8 mouse cellular contexts compared by ENCODE assay signal in the genomic region with DNA sequence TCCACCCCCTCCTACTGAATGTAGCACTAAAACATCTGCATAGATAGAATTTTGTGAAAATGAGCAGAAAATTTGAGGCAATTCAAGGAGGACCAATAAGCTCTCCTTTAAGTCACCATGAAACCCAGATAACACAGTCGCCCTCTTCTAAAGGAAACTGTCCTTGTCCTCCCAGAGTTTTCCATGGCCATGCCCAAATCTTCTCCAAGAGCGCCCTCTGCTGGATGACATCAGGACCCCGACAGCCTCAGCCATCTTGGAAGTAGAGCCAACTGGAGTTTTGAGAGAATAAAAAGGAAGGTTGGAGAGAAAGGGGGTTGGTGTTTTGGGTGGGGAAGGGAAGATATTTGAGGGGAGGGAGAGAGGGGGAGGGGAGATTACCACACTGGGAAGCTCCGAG.
DNase-seq lines count a peak whose midpoint lies in the region; ATAC-seq and TF ChIP-seq lines count a peak whose summit lies in the region.

No protein-coding gene starts in this region.

- peak; percentile 86 for DNase-seq in 416B (ENCODE audit: low read depth)
- DNase-seq in adrenal gland, adult 18-20 months (ENCODE audit: low spot score in 2 of 2), result peak; percentile 93 to 94
- DNase-seq in embryo, embryonic 10 days (ENCODE audit: low spot score), result peak; percentile 90
- peak; percentile 83 to 88 for DNase-seq in gastrocnemius, postnatal 36 days
- peak; percentile 90 for DNase-seq in kidney, postnatal 14 days
- DNase-seq in liver, embryonic 14.5 days (ENCODE audit: low read depth in 3 of 3, low spot score in 3 of 3), result peak; percentile 31 to 37 (median 33)
- peak; percentile 40 for DNase-seq in telencephalon, adult 2 months (ENCODE audit: low read depth, low spot score)

- no peak overlapping the region for H3K9ac ChIP-seq in liver, embryonic 14.5 days (replicated peaks)
- H3K9ac ChIP-seq in neural tube, embryonic 14.5 days (replicated peaks; ENCODE audit: low read depth, low read length), result no peak overlapping the region

- WGBS in liver, embryonic 14.5 days (ENCODE audit: insufficient replicate concordance), result 18% methylated on average over 4 of the region's 4 CpGs
- WGBS in neural tube, embryonic 14.5 days, result 17% methylated on average over 4 of the region's 4 CpGs

- H3K27ac ChIP-seq in liver, embryonic 14.5 days, result no peak overlapping the region
- no peak overlapping the region for H3K27ac ChIP-seq in neural tube, embryonic 14.5 days (ENCODE audit: low read depth, low read length)

- H3K9me3 ChIP-seq in liver, embryonic 14.5 days (ENCODE audit: control insufficient read depth, low read length), result no peaks in the 10 kb centered on the region
- no peaks in the 10 kb centered on the region for H3K9me3 ChIP-seq in neural tube, embryonic 14.5 days (ENCODE audit: control insufficient read depth, low read length)

- no peak for ATAC-seq in liver, embryonic 14.5 days (ENCODE audit: insufficient read depth)
- peak; percentile 66 for ATAC-seq in neural tube, embryonic 14.5 days (ENCODE audit: low read depth)

- H3K4me3 ChIP-seq in liver, embryonic 14.5 days (ENCODE audit: insufficient read depth in 1 of 2, low read depth in 2 of 2, low read length in 2 of 2), result no peak overlapping the region
- H3K4me3 ChIP-seq in neural tube, embryonic 14.5 days (ENCODE audit: low read depth, low read length), result no peak overlapping the region

- no peak for TF ChIP-seq EP300 in liver, embryonic 14.5 days (IDR thresholded peaks at IDR 0.05; ENCODE audit: low read depth)

- intact Hi-C loops in gastrocnemius, postnatal 36 days (cut with DNase I), result loop anchor here (5.0 to 10.0 kb wide), 5 partner anchors 500 to 990 kb away; no protein-coding TSS in a partner anchor

- H3K27me3 ChIP-seq in liver, embryonic 14.5 days (ENCODE audit: control insufficient read depth, insufficient read depth, low read length), result peaks cover 4% of the 10 kb centered on the region; the same call in 1 of the 2 replicates
- no peaks in the 10 kb centered on the region; the same call in 1 of the 2 replicates for H3K27me3 ChIP-seq in neural tube, embryonic 14.5 days (ENCODE audit: control insufficient read depth, insufficient read depth, low read length)

- H3K4me2 ChIP-seq in liver, embryonic 14.5 days (ENCODE audit: low read depth), result no peak overlapping the region
- H3K4me2 ChIP-seq in neural tube, embryonic 14.5 days (ENCODE audit: low read depth, low read length), result no peak overlapping the region

- H3K36me3 ChIP-seq in liver, embryonic 14.5 days (replicated peaks; ENCODE audit: control insufficient read depth, insufficient read depth, low read depth), result no peaks in the 10 kb centered on the region
- no peaks in the 10 kb centered on the region for H3K36me3 ChIP-seq in neural tube, embryonic 14.5 days (ENCODE audit: control insufficient read depth, insufficient read depth, low read length)

- peaks cover 0 to 3% of the 10 kb centered on the region in 2 experiments; a peak in 1 of 4 replicates for H3K4me1 ChIP-seq in liver, embryonic 14.5 days (replicated peaks; ENCODE audit: control insufficient read depth in 2 of 2, insufficient read depth in 2 of 2, low read length in 1 of 2)
- no peaks in the 10 kb centered on the region for H3K4me1 ChIP-seq in neural tube, embryonic 14.5 days (ENCODE audit: control insufficient read depth, insufficient read depth, low read length)

- peak; percentile 75 for TF ChIP-seq CTCF in liver, embryonic 14.5 days (IDR thresholded peaks at IDR 0.05; ENCODE audit: low read depth)

Comparison
In these comparisons a context has a peak if more than half of its experiments do, and no peak if none do; other contexts are left out.
1. DNase-seq: peak in every context shown above with its lines; median percentile 94 in adrenal gland, adult 18-20 months; 90 in embryo, embryonic 10 days; 90 in kidney, postnatal 14 days; 86 in 416B; 86 in gastrocnemius, postnatal 36 days; 40 in telencephalon, adult 2 months; 33 in liver, embryonic 14.5 days.